Mouse (Mus musculus): ENCODE data around the gene Ccdc84.

DNA sequence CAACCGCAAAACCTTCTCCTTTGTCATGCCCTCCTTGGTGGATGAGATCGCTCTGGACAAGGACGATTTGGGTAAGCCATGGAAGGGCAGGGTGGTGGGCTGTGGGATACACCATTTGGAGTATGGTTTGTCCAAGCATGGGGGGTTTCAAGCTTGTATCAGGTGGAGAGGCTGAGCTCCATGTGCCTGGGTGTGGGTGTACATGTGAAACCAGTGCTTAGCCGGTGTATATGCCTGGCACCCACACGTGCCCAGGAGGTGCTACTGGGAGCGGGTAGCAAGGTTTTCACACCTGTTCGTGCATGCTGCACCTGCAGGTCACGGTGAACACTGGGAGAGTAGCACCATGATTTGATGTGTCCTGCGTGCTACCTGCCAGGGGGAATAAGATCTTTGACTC lies 19.8 kb downstream of the Ccdc84 start:
- TF ChIP-seq FLI1 (IDR thresholded peaks at IDR 0.05; ENCODE audit: low read length) (no peak), GATA1 (IDR thresholded peaks at IDR 0.05; ENCODE audit: borderline replicate concordance, low read length) (no peak)
